Mouse (Mus musculus): ENCODE data around the gene Usp29. TPM values are rescaled to one million over a fixed set of nuclear protein-coding genes. Genes with fewer than 3 reads are reported as not detected.
A peak's percentile ranks its signal among the peaks of the same experiment; 100 is the strongest.
"Not testable (repeated sequence)": the region's sequence is repeated elsewhere in the genome, so short reads cannot be mapped to it uniquely, and the experiment has no call there.

The Usp29 gene
- polyA plus RNA-seq, 1 experiment from 2014 or later, result 11.3 TPM

DNA sequence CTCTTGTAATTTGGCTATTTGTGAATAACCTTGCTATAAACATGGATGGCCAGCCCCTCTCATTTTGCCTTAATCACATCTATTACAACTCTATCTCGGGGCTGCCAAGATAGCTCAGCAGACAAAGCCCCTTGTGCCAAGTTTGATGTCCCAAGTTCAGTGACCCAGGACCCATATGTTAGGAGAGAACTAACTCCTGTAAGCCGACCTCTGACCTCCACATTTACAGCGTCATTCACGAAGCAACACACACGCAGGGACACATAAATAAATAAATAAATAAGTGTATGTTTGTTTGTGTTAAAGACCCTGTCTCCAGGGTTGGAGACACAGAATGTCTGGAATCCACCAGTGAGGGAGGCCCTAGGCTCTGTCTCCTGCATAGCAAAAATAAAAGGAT lies 186.7 kb downstream of the Usp29 start:
- Histone ChIP-seq H3K9ac (no peak overlapping the region), H3K4me2 (no peak overlapping the region), H3K9me3 (no peaks in the 10 kb centered on the region), H3K27ac (no peak overlapping the region), H3K27me3 (no peaks in the 10 kb centered on the region), H3K4me1 (peaks cover 33% of the 10 kb centered on the region), H3K4me3 (no peak overlapping the region), H3K36me3 (no peaks in the 10 kb centered on the region)
- ATAC-seq (ENCODE audit: insufficient number of reproducible peaks, insufficient read depth, low FRiP score, low TSS enrichment, low read depth), result no peak
- whole genome bisulfite sequencing, result 52% methylated on average over 5 of the region's 5 CpGs

DNA sequence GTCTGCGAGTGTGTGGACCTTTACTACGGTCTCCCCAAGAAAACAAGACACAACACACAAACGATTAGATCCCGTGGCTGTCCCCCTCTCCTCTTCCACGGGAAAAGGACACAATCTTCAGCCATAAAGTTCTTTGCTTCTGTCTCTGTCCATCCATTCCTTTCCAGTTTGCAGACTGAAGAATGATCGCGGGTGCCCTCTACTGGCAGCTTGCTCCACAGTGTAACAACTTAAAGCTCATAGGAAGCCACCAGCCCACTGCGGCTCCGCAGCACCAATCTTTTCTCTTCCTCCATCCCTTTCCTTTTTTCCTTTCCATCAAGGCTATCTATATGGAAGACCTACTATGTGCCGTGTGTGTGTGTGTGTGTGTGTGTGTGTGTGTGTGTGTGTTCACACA lies 187.9 kb downstream of the Usp29 start:
- peaks cover 25% of the 10 kb centered on the region for H3K4me1 ChIP-seq
- no peak overlapping the region for H3K4me2 ChIP-seq
- H3K27me3 ChIP-seq, result no peaks in the 10 kb centered on the region
- 12% methylated on average over 10 of the region's 10 CpGs for WGBS
- H3K27ac ChIP-seq, result peak overlapping the region; percentile 14; the same call in 1 of the 2 replicates
- H3K9me3 ChIP-seq, result no peaks in the 10 kb centered on the region
- no peak overlapping the region for H3K4me3 ChIP-seq
- ATAC-seq (ENCODE audit: insufficient number of reproducible peaks, insufficient read depth, low FRiP score, low TSS enrichment, low read depth), result no peak
- H3K36me3 ChIP-seq, result no peaks in the 10 kb centered on the region
- H3K9ac ChIP-seq, result 0 out of 2 replicates have a peak overlapping the region, but pooled peaks have one; percentile 17

DNA sequence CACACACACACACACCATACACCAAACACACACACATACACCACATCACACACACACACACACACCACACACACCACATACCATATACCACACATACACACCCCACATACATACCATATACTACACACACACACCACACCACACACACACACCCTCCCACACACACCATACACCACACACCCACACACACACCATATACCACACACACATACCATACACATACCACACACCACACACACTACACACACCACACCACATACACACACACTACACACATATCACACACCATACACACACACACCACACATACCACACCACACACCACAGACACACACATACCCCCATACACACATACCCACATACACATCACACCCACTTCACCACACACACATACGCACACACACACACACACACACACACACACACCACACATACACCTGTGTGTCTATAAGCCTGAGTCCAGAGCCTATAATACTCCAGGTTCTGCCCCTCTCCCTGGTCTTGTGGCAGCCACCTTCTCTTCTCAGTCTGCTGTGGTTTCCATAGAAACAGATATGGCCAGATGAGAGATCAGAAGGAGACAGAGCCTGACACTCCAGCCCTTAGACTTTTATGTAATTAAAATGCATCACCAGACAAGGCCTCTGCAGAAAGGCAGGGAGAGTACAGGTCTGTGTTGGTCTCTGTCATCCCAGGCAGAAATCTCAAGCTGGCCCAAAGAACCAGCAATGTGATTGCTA lies 188.9 kb downstream of the Usp29 start:
- Histone ChIP-seq H3K9ac (no peak overlapping the region), H3K36me3 (no peaks in the 10 kb centered on the region), H3K4me3 (no peak overlapping the region), H3K4me2 (no peak overlapping the region), H3K9me3 (no peaks in the 10 kb centered on the region), H3K27me3 (no peaks in the 10 kb centered on the region), H3K4me1 (peaks cover 15% of the 10 kb centered on the region), H3K27ac (no peak overlapping the region)
- WGBS, result 82% methylated on average over 1 of the region's 1 CpGs
- ATAC-seq (ENCODE audit: insufficient number of reproducible peaks, insufficient read depth, low FRiP score, low TSS enrichment, low read depth), result 0 out of 2 replicates have a peak, but pooled peaks have one; percentile 32

DNA sequence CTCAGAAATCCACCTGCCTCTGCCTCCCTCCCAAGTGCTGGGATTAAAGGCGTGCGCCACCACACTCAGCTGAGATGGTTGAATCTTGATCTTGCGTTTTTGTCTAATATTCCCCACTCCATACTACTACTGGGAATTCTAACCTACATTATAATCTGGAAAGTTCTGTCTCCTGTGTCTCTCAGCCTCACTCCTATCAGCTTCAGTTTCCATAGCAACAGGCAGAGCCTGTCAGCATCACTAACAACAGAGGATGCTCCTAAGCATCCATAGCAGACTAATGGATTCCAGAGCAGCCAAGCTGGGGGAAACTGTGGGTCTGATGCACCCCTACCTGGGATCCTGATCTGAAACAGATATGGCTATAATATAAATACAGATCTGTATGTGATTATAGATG lies 193.1 kb downstream of the Usp29 start:
- no peak overlapping the region for H3K9ac ChIP-seq
- H3K4me1 ChIP-seq, result no peaks in the 10 kb centered on the region
- H3K4me2 ChIP-seq, result no peak overlapping the region
- H3K36me3 ChIP-seq, result no peaks in the 10 kb centered on the region
- no peaks in the 10 kb centered on the region for H3K9me3 ChIP-seq
- WGBS, result 90% methylated on average over 3 of the region's 3 CpGs
- no peak overlapping the region for H3K27ac ChIP-seq
- no peaks in the 10 kb centered on the region for H3K27me3 ChIP-seq
- ATAC-seq (ENCODE audit: insufficient number of reproducible peaks, insufficient read depth, low FRiP score, low TSS enrichment, low read depth), result no peak
- no peak overlapping the region for H3K4me3 ChIP-seq

DNA sequence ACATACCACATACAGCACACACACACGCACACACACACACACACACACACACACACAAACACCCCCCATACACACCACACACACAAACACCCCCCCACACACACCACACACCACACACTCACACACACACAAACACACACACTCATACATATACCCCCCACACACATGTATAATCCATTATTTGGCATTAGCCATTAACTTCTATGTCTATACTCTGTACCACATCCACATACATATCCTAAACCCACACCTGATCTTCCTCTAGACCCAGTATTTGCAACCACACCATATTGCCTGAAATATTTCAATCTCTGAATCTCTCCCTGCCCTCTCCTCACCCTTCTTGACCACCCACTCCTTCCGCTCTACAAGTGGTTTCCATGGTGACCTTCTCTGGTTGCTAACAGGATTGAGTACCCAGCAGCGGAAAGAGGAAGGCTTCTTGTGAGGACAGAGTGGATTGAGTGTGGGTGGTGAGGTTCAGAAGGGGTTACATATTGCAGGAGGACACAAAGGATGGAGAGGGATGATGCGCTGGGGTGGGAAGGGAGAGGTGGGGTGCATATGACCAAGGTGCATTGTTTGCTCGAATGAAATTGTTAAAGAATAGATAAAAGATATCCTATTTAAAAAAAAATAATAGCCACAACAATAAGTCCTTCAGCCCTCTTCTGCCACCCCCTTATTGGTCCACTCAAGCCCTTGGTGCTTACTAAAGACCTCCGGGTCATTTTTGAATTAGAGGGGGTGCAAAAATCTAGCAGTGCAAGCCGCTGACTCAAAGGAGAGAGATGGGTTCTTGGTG lies 195.8 kb downstream of the Usp29 start:
- no peak for ATAC-seq (ENCODE audit: insufficient number of reproducible peaks, insufficient read depth, low FRiP score, low TSS enrichment, low read depth)
- 73% methylated on average over 7 of the region's 7 CpGs for WGBS
- Histone ChIP-seq H3K36me3 (no peaks in the 10 kb centered on the region), H3K27me3 (no peaks in the 10 kb centered on the region), H3K4me3 (no peak overlapping the region), H3K27ac (no peak overlapping the region), H3K4me1 (no peaks in the 10 kb centered on the region), H3K9ac (no peak overlapping the region), H3K9me3 (no peaks in the 10 kb centered on the region), H3K4me2 (no peak overlapping the region)

DNA sequence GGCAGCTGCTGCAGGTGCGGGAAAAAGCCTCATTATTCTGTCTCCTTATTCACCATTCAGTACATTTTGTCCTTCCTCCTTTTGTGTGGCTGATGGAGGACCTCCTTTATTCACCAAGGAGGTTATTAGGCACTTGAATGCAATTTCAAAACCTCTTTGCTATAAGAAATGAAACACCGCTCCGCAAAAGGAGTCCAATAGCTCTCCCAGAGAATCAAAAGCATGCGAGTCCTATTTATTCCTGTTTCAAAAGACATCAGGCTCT lies 196.3 kb downstream of the Usp29 start:
- no peaks in the 10 kb centered on the region for H3K27me3 ChIP-seq
- no peak overlapping the region for H3K4me2 ChIP-seq
- no peaks in the 10 kb centered on the region for H3K36me3 ChIP-seq
- H3K4me1 ChIP-seq, result no peaks in the 10 kb centered on the region
- no peaks in the 10 kb centered on the region for H3K9me3 ChIP-seq
- H3K4me3 ChIP-seq, result no peak overlapping the region
- no peak overlapping the region for H3K9ac ChIP-seq
- ATAC-seq (ENCODE audit: insufficient number of reproducible peaks, insufficient read depth, low FRiP score, low TSS enrichment, low read depth), result no peak
- no peak overlapping the region for H3K27ac ChIP-seq
- WGBS, result 71% methylated on average over 4 of the region's 4 CpGs

DNA sequence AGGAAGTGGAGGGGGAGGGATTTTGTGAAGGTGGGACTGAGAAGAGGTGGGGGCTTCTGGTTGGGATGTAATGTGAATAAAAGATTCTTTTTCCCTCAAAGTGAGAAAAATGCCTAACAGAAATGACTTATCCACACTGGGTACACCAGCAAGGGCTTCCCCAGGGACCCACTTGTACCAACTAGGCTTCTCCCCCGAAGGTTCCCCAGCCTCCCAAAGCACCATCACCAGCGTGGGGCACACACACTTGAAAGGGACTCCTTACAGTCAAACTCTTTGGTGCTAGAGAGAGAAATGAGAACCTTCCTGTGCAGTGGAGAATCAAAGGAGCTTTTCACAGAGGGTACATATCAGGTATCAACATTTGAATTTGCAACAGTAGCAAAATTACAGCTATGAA lies 198.9 kb downstream of the Usp29 start:
- H3K9me3 ChIP-seq, result no peaks in the 10 kb centered on the region
- 39% methylated on average over 2 of the region's 2 CpGs for WGBS
- no peaks in the 10 kb centered on the region for H3K27me3 ChIP-seq
- no peak for ATAC-seq (ENCODE audit: insufficient number of reproducible peaks, insufficient read depth, low FRiP score, low TSS enrichment, low read depth)
- no peaks in the 10 kb centered on the region for H3K4me1 ChIP-seq
- no peak overlapping the region for H3K27ac ChIP-seq
- H3K4me2 ChIP-seq, result no peak overlapping the region
- H3K4me3 ChIP-seq, result no peak overlapping the region
- H3K36me3 ChIP-seq, result no peaks in the 10 kb centered on the region
- H3K9ac ChIP-seq, result no peak overlapping the region

DNA sequence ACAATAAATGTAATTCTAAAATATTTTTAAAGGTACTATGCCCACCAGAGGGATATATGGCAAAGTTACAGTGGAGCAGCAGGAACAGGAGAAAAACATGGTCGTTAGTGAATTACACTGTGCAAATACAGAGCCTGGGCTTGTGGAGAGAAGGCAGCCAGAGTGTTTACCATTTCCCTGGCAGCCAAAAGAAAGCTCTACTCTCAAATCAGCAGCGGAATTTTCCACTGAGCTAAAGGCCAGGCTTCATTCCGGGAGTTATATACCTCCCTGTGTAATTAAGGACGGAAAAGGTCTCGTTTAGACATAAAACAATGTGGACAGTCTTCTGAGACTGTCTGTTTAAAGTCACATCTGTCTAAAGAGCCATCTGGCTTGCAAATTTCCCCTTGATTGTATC lies 204.4 kb downstream of the Usp29 start:
- peak; percentile 49; the same call in 1 of the 2 replicates for ATAC-seq (ENCODE audit: insufficient number of reproducible peaks, insufficient read depth, low FRiP score, low TSS enrichment, low read depth)
- no peak overlapping the region for H3K4me2 ChIP-seq
- H3K9me3 ChIP-seq, result no peaks in the 10 kb centered on the region
- no peak overlapping the region for H3K9ac ChIP-seq
- H3K4me1 ChIP-seq, result no peaks in the 10 kb centered on the region
- no peaks in the 10 kb centered on the region for H3K36me3 ChIP-seq
- no peaks in the 10 kb centered on the region for H3K27me3 ChIP-seq
- 35% methylated on average over 5 of the region's 5 CpGs for WGBS
- H3K4me3 ChIP-seq, result no peak overlapping the region
- H3K27ac ChIP-seq, result peak overlapping the region; percentile 79

DNA sequence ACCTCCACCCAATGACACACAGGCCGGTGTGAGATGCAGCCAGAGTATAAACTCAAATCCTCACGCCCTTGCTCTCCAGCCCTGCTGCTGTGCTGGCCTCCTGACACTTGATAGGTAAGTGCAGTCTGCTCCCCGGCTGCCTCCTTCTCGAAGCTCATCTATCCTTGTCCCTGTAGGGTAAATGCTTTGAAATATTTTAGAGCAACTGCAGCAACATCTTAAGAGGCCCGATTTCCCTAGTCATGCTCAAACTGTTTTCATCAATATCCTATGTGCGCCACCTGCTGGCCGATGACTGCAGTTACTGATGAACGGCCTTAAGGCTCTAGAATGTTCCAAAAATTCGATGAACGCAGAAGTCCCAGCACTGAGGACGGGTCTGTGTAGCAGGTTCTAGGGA lies 206.7 kb downstream of the Usp29 start:
- peak; percentile 18; the same call in 1 of the 2 replicates for ATAC-seq (ENCODE audit: insufficient number of reproducible peaks, insufficient read depth, low FRiP score, low TSS enrichment, low read depth)
- Histone ChIP-seq H3K36me3 (no peaks in the 10 kb centered on the region), H3K9ac (no peak overlapping the region), H3K4me2 (no peak overlapping the region), H3K27me3 (no peaks in the 10 kb centered on the region), H3K4me1 (no peaks in the 10 kb centered on the region), H3K9me3 (no peaks in the 10 kb centered on the region), H3K4me3 (no peak overlapping the region), H3K27ac (no peak overlapping the region)
- WGBS, result 26% methylated on average over 11 of the region's 11 CpGs

DNA sequence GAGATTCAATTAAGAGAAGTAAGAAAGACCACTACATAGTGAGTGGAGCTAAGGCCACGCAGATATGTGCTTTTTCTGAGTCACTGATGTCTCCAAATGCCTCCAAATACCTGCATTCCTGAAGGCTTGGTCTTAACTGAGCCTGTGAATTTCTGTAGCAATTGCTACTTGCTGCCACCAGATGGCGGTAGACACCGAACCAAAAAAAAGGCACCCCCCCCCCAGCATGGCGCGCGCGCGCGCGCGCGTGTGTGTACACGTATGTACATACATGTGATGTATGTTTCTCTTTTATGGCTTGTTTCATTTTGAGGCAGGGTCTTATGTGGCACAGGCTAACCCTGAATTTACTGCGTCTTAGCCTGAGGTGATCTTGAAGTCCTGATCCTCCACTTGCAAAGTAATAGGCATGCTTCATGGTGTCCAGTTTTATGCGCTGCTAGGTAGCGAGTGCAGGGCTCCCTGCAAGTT lies 210.4 kb downstream of the Usp29 start:
- Histone ChIP-seq H3K9ac (peak overlapping the region; percentile 32; the same call in 1 of the 2 replicates), H3K36me3 (no peaks in the 10 kb centered on the region), H3K27me3 (no peaks in the 10 kb centered on the region), H3K4me3 (peak overlapping the region; percentile 27), H3K9me3 (no peaks in the 10 kb centered on the region), H3K27ac (no peak overlapping the region), H3K4me2 (peak overlapping the region; percentile 51), H3K4me1 (no peaks in the 10 kb centered on the region)
- ATAC-seq (ENCODE audit: insufficient number of reproducible peaks, insufficient read depth, low FRiP score, low TSS enrichment, low read depth), result no peak
- WGBS, result 23% methylated on average over 16 of the region's 16 CpGs

DNA sequence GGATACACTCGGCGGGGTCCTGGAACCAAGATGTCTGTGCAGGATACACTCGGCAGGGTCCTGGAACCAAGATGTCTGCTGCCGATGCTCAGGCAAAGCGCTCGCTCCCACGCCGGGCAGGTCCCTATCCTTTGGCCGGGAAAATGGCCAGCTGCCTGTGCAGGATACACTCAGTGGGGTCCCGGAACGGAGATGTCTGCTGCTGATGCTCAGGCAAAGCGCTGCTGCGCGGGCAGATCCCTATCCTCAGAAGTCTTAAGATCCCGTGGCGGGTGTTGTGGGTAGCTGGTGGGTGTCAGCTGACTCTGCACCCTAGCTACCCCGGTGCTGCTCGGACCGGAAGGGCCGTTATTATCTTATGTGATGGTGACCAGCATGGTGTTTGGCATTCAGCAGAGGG lies 217.7 kb downstream of the Usp29 start:
- 93% methylated on average over 20 of the region's 20 CpGs for WGBS
- ATAC-seq (ENCODE audit: insufficient number of reproducible peaks, insufficient read depth, low FRiP score, low TSS enrichment, low read depth); H3K36me3 ChIP-seq; H3K27ac ChIP-seq; H3K4me2 ChIP-seq; H3K9me3 ChIP-seq; H3K27me3 ChIP-seq; H3K4me3 ChIP-seq; H3K4me1 ChIP-seq; H3K9ac ChIP-seq: not testable (repeated sequence)

DNA sequence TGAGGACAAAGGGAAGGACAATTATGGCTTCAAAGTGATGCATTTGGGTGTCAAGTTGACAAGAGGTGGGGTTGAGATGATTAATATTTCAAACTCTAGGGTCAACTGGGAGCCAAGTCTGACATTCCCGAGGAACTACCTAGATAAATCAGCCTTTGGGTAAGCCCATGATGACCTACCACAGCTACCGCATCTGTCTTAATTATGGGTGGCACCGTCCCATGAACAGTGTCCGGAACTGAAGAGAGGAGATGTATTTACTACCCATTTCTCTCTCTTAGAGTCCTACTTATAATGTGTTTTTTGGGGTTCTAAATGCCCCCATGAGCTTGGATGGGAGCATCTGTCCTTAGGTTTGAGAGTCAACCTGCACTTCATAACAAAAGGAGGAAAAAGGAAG lies 226.2 kb downstream of the Usp29 start:
- no peak overlapping the region for H3K9ac ChIP-seq
- H3K4me2 ChIP-seq, result no peak overlapping the region
- H3K27ac ChIP-seq, result no peak overlapping the region
- WGBS, result 86% methylated on average over 4 of the region's 4 CpGs
- ATAC-seq (ENCODE audit: insufficient number of reproducible peaks, insufficient read depth, low FRiP score, low TSS enrichment, low read depth), result no peak
- no peaks in the 10 kb centered on the region for H3K27me3 ChIP-seq
- H3K36me3 ChIP-seq, result no peaks in the 10 kb centered on the region
- H3K4me3 ChIP-seq, result no peak overlapping the region
- H3K9me3 ChIP-seq, result 0 out of 2 replicates have a peak, but pooled peaks cover 3% of the 10 kb centered on the region
- H3K4me1 ChIP-seq, result no peaks in the 10 kb centered on the region
